Mouse (Mus musculus): Measurements from ENCODE around the gene Zfp599. TPM values are rescaled to one million over a fixed set of nuclear protein-coding genes. Genes with fewer than 3 reads are reported as not detected.

Zfp599 gene
- 0.53 and 0.61 TPM in 2 replicates for polyA plus RNA-seq (2012; rRNA removed)

GRCm38 (mm10) chr9:22259184-22260091, at the start of gene Zfp599:
Gene Zfp599 (minus strand): TSS chr9:22259895.

DNA sequence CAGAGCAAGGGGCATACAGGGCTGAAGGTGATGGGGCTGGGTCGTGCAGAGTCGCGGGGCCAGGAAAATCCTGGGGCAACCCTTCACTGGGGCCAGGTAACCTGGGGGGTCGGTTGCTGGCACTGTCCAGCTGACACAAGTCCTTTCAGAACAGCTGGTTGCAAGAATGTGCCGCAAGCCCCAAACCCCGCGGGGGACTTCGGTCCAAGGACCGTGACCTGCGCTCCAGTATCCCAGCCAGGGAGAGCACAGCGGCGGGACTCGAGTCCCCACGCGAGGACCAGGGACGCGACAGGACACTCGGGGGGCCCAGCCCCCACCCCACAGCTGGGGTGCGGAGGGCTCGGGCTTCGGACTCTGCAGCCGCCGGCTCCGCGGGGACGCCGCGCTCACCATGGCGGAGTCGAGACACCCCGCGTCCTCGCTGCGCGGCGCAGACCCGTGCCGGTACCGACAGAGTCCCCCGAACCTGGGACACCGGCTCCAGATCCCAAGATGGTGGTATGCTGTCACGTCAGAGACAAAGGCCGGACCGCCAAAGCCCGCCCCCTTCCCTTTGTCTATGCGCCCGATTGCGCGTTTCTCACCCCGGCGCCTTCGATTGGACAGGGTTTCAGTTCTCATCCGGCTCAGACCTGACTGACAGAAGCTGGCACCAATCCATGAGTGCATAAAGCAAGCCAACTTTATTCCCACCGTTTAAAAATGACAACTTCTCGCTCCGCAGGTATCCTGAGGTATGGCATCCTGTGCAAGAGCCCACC, 47.6 kb upstream of the Zfp599 start, which contains the start of gene Zfp810:
TSS of gene Zfp810 (minus strand) at position 493 of the 764 bp plus-strand sequence.

GRCm38 (mm10) chr9:22225581-22226388, 33.9 kb downstream of the Zfp599 start, which contains the start of gene Zfp809:
Gene Zfp809 (plus strand): TSS chr9:22225714.

Other genes with a start within 250 kb of the Zfp599 start
- under 0.01 and 0.01 TPM in 2 replicates for gene Elavl3, start 207.9 kb downstream of the Zfp599 start, polyA plus RNA-seq (2012; rRNA removed)
- gene Gm49318, start 188.6 kb downstream of the Zfp599 start, polyA plus RNA-seq (2012; rRNA removed) = not detected in 2 replicates
- 9.9 and 13.0 TPM in 2 replicates for gene Zfp653, start 188.5 kb downstream of the Zfp599 start, polyA plus RNA-seq (2012; rRNA removed)
- gene Ecsit, start 174.5 kb downstream of the Zfp599 start, polyA plus RNA-seq (2012; rRNA removed) = 14.9 and 15.9 TPM in 2 replicates
- gene Cnn1, start 160.7 kb downstream of the Zfp599 start, polyA plus RNA-seq (2012; rRNA removed) = 0.42 and 0.54 TPM in 2 replicates
- 51.8 and 57.2 TPM in 2 replicates for gene Elof1, start 142.7 kb downstream of the Zfp599 start, polyA plus RNA-seq (2012; rRNA removed)
- 142 and 178 TPM in 2 replicates for gene Acp5, start 124.2 kb downstream of the Zfp599 start, polyA plus RNA-seq (2012; rRNA removed)
- gene Pigyl, start 103.0 kb downstream of the Zfp599 start, polyA plus RNA-seq (2012; rRNA removed) = 27.8 and 33.3 TPM in 2 replicates
- gene Zfp872, start 71.8 kb downstream of the Zfp599 start, polyA plus RNA-seq (2012; rRNA removed) = 0.02 and 0.04 TPM in 2 replicates
- 4.5 and 4.6 TPM in 2 replicates for gene Zfp809, start 34.2 kb downstream of the Zfp599 start, polyA plus RNA-seq (2012; rRNA removed)
- 4.1 and 4.8 TPM in 2 replicates for gene Zfp810, start 47.8 kb upstream of the Zfp599 start, polyA plus RNA-seq (2012; rRNA removed)
- 9.3 and 11.3 TPM in 2 replicates for gene Anln, start 129.3 kb upstream of the Zfp599 start, polyA plus RNA-seq (2012; rRNA removed)
- 0.94 TPM in 2 replicates for gene 9530077C05Rik, start 151.6 kb upstream of the Zfp599 start, polyA plus RNA-seq (2012; rRNA removed)
- not detected in 2 replicates for gene Gm17545, start 194.4 kb upstream of the Zfp599 start, polyA plus RNA-seq (2012; rRNA removed)
- 29.0 and 29.2 TPM in 2 replicates for gene Rp9, start 209.8 kb upstream of the Zfp599 start, polyA plus RNA-seq (2012; rRNA removed)
- 2.6 and 3.0 TPM in 2 replicates for gene Bbs9, start 215.8 kb upstream of the Zfp599 start, polyA plus RNA-seq (2012; rRNA removed)